Mouse (Mus musculus): ENCODE results near the gene Mrgpra2b. TPM values are rescaled to one million over a fixed set of nuclear protein-coding genes. Genes with fewer than 3 reads are reported as not detected.

Gene Mrgpra2b
- polyA plus RNA-seq (2017; shearing (Covaris generic)): 1 to 10 TPM in 1 of 2 experiments, under 1 TPM in 1; 0.30 to 1.1 TPM

GRCm38 (mm10) chr7:47528762-47529161, at the start of gene Mrgpra2b:
TSS of gene Mrgpra2b (minus strand) at chr7:47528862.

GRCm38 (mm10) chr7:47452015-47452414, 76.6 kb downstream of the Mrgpra2b start, which contains the start of gene Mrgpra2a:
TSS of gene Mrgpra2a (minus strand) at chr7:47452139.

Other genes starting within 250 kb of the Mrgpra2b start
- gene Mrgpra1, start 174.6 kb downstream of the Mrgpra2b start, polyA plus RNA-seq (2017; shearing (Covaris generic)): not detected
- gene Mrgpra2a, start 76.7 kb downstream of the Mrgpra2b start, polyA plus RNA-seq (2017; shearing (Covaris generic)): not detected
- 1 to 10 TPM in 1 of 2 experiments, not detected in 1; 1.1 TPM for gene Mrgpra3, start 72.5 kb upstream of the Mrgpra2b start, polyA plus RNA-seq (2017; shearing (Covaris generic))